ENCODE assay signal across 15 mouse cellular contexts in genomic region chr6:137637443-137637842, GRCm38 (mm10).
"Had no signal": no experiment of that assay in that cellular context is flagged by ENCODE, and none has a peak within 500 bp of the region (broad histone marks: within the 10 kb centered on the region; RNA-seq: fewer than 3 reads in every experiment).

No protein-coding gene starts in this region.

- H3K27me3 ChIP-seq: limb, embryonic 15.5 days; liver, embryonic 12.5 days; neural tube, embryonic 12.5 days had no signal

- H3K9me3 ChIP-seq: limb, embryonic 15.5 days; liver, embryonic 12.5 days; neural tube, embryonic 12.5 days had no signal

- H3K36me3 ChIP-seq: limb, embryonic 15.5 days; liver, embryonic 12.5 days; neural tube, embryonic 12.5 days had no signal

- H3K27ac ChIP-seq: limb, embryonic 15.5 days; liver, embryonic 12.5 days; macrophage; neural tube, embryonic 12.5 days had no signal

- DNase-seq: kidney, adult 8-10 months; kidney, postnatal 25 days; layer of hippocampus, adult 9-11 months; layer of hippocampus, postnatal 36 days; lung, embryonic 14.5 days; lung, postnatal 10 days; midbrain, embryonic 14.5 days; right cerebral cortex, postnatal 14 days; thymus, adult 18-20 months; thymus, postnatal 14 days had no signal

- H3K9ac ChIP-seq: limb, embryonic 15.5 days; liver, embryonic 12.5 days; lung, embryonic 14.5 days; neural tube, embryonic 12.5 days had no signal

- H3K4me1 ChIP-seq: neural tube, embryonic 12.5 days had no signal

- ATAC-seq: intestine, postnatal 0 days; liver, embryonic 12.5 days had no signal

- H3K4me2 ChIP-seq: limb, embryonic 15.5 days; liver, embryonic 12.5 days; lung, embryonic 14.5 days; neural tube, embryonic 12.5 days had no signal

- H3K4me3 ChIP-seq: limb, embryonic 15.5 days; liver, embryonic 12.5 days; neural tube, embryonic 12.5 days had no signal
